Mouse (Mus musculus): ENCODE measurements around the gene Tmem74b. TPM values are rescaled to one million over a fixed set of nuclear protein-coding genes. Genes with fewer than 3 reads are reported as not detected.
A peak's percentile ranks its signal among the peaks of the same experiment; 100 is the strongest.

Tmem74b gene
- polyA plus RNA-seq, 1 experiment from 2014 or later, result 0.32 TPM

- Histone ChIP-seq H3K27ac (ENCODE audit: low read depth, low read length) (no peak overlapping the region), H3K9me3 (ENCODE audit: control insufficient read depth, low read length) (no peaks in the 10 kb centered on the region), H3K9ac (ENCODE audit: low read depth, low read length) (peak overlapping the region; percentile 34; the same call in 1 of the 2 replicates), H3K4me3 (ENCODE audit: low read depth, low read length) (peak overlapping the region; percentile 61), H3K36me3 (ENCODE audit: control insufficient read depth, insufficient read depth, low read length) (no peaks in the 10 kb centered on the region), H3K27me3 (replicated peaks; ENCODE audit: control insufficient read depth, insufficient read depth, low read length) (peaks cover 53% of the 10 kb centered on the region), H3K4me2 (peak overlapping the region; percentile 81), H3K4me1 (replicated peaks; ENCODE audit: control insufficient read depth, insufficient read depth, low read length) (no peaks in the 10 kb centered on the region; the same call in 1 of the 2 replicates)
- DNase-seq (ENCODE audit: low spot score), result peak; percentile 48
- ATAC-seq (replicated peaks; ENCODE audit: low FRiP score), result peak; percentile 65
- under 1% methylated on average over 86 of the region's 97 CpGs for WGBS
Observed at GRCm38 (mm10) chr2:151702146-151702850, 490 bp downstream of the Tmem74b start.

DNA sequence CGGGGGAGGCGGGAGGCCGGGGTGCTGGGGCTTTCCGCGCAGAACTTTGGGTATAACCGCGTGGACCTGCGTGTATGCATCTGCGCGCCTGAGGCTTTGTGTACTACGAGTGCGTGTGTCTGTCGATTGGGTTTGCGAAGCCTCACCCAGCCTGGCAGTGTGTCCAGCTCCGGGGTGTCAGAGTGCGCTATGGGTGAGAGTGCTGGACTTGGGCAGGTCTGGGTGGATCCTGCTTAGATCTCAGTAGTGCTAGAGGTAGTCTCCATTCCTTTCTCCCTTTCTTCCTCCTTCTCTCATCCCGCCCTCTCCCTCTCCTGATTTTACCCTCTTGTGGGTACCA, 1.0 kb downstream of the Tmem74b start:
- peak overlapping the region; percentile 81 for H3K4me2 ChIP-seq
- H3K27me3 ChIP-seq (replicated peaks; ENCODE audit: control insufficient read depth, insufficient read depth, low read length), result peaks cover 53% of the 10 kb centered on the region
- ATAC-seq (replicated peaks; ENCODE audit: low FRiP score) (peak; percentile 24), DNase-seq (ENCODE audit: low spot score) (peak; percentile 40)
- peak overlapping the region; percentile 61 for H3K4me3 ChIP-seq (ENCODE audit: low read depth, low read length)
- H3K9ac ChIP-seq (ENCODE audit: low read depth, low read length), result peak overlapping the region; percentile 34; the same call in 1 of the 2 replicates
- WGBS, result 2% methylated on average over 17 of the region's 17 CpGs
- no peak overlapping the region for H3K27ac ChIP-seq (ENCODE audit: low read depth, low read length)
- H3K36me3 ChIP-seq (ENCODE audit: control insufficient read depth, insufficient read depth, low read length), result no peaks in the 10 kb centered on the region
- no peaks in the 10 kb centered on the region for H3K9me3 ChIP-seq (ENCODE audit: control insufficient read depth, low read length)
- H3K4me1 ChIP-seq (replicated peaks; ENCODE audit: control insufficient read depth, insufficient read depth, low read length), result no peaks in the 10 kb centered on the region; the same call in 1 of the 2 replicates

DNA sequence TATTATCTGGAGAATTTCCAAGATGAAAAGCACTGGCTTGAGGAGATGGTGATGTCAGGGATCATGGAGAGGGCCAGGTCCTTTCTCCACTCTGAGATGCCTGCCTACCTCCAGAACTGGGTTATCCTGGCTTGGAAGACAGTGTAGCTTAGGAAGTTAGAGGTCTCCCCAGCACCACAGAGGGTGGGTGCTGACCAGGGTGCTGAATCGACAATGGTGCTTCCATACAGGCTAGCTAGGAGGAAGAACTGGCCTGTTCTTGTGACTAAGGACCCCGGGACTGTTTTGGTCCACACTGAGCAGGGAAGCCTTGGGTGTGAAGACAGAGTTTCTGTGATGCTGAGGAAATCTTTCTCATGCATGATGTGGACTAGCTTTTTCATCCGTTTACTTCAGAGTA, 10.8 kb downstream of the Tmem74b start:
- H3K9me3 ChIP-seq (ENCODE audit: control insufficient read depth, low read length), result no peaks in the 10 kb centered on the region
- H3K4me1 ChIP-seq (replicated peaks; ENCODE audit: control insufficient read depth, insufficient read depth, low read length), result no peaks in the 10 kb centered on the region
- peaks cover 12% of the 10 kb centered on the region for H3K36me3 ChIP-seq (ENCODE audit: control insufficient read depth, insufficient read depth, low read length)
- no peak overlapping the region for H3K4me2 ChIP-seq
- H3K4me3 ChIP-seq (ENCODE audit: low read depth, low read length), result no peak overlapping the region
- no peak overlapping the region for H3K9ac ChIP-seq (ENCODE audit: low read depth, low read length)
- ATAC-seq (replicated peaks; ENCODE audit: low FRiP score), result no peak
- H3K27me3 ChIP-seq (replicated peaks; ENCODE audit: control insufficient read depth, insufficient read depth, low read length), result no peaks in the 10 kb centered on the region
- 33% methylated on average over 3 of the region's 3 CpGs for WGBS
- no peak overlapping the region for H3K27ac ChIP-seq (ENCODE audit: low read depth, low read length)
- DNase-seq (ENCODE audit: low spot score), result peak; percentile 45

DNA sequence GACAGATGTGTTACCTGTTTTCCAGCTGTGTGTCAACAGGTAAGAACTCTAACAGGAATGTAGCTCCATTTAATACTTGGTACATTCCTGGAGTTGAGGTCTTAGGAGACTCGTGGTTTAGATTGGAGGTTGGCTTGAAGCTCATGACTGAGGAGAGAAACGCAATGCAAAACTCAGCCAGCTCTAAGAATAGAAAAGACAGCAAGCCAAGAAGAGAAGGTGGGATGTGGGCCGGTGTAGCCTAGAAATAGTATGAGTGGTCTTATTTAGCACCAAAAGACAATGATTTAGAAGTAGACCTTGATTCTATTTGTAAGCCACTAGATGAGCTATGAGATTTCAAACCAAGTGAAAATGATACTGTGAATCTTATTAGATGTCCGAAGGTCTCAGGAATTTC, 13.7 kb downstream of the Tmem74b start:
- DNase-seq (ENCODE audit: low spot score) (no peak), ATAC-seq (replicated peaks; ENCODE audit: low FRiP score) (no peak)
- Histone ChIP-seq H3K4me1 (replicated peaks; ENCODE audit: control insufficient read depth, insufficient read depth, low read length) (no peaks in the 10 kb centered on the region), H3K27ac (ENCODE audit: low read depth, low read length) (no peak overlapping the region), H3K4me3 (ENCODE audit: low read depth, low read length) (no peak overlapping the region), H3K9me3 (ENCODE audit: control insufficient read depth, low read length) (no peaks in the 10 kb centered on the region), H3K27me3 (replicated peaks; ENCODE audit: control insufficient read depth, insufficient read depth, low read length) (no peaks in the 10 kb centered on the region), H3K4me2 (no peak overlapping the region), H3K9ac (ENCODE audit: low read depth, low read length) (no peak overlapping the region), H3K36me3 (ENCODE audit: control insufficient read depth, insufficient read depth, low read length) (peaks cover 25% of the 10 kb centered on the region)
- WGBS, result 96% methylated on average over 4 of the region's 4 CpGs

DNA sequence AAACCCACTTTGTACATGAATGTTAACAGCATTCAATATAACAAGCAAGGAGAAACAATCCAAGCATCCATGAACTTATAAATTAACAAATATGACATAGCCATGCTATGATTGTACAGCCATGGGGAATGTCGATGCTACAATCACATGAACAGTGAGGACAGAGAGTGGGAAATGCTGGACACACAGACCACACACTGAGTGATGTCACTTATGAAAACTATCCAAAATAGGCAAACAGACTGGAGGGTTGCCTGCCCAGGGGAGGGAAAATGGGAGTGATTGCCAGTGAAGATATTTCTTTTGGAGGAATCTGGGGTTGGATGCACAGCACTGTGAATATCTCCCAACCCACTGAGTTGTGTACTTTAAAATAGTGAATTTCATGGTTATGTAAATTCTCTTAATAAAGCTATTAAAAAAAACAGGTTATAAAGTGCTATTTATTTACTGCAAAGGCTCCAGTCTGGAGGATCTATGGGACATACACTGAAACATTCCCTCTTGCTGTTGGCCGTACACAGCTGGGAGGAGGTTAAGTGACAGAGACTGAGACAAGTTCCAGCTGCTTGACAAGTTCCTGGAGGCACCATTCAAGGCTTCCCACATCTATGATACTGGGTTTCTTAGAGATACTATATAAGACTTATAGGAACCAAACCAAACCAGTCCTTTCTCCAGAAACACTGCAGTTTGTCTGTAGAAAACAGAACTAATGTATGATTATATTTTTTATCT, 14.7 kb downstream of the Tmem74b start:
- no peak overlapping the region for H3K4me2 ChIP-seq
- no peaks in the 10 kb centered on the region for H3K4me1 ChIP-seq (replicated peaks; ENCODE audit: control insufficient read depth, insufficient read depth, low read length)
- H3K9ac ChIP-seq (ENCODE audit: low read depth, low read length), result no peak overlapping the region
- no peak overlapping the region for H3K27ac ChIP-seq (ENCODE audit: low read depth, low read length)
- no peak for ATAC-seq (replicated peaks; ENCODE audit: low FRiP score)
- WGBS, result 88% methylated on average over 2 of the region's 2 CpGs
- no peak overlapping the region for H3K4me3 ChIP-seq (ENCODE audit: low read depth, low read length)
- no peaks in the 10 kb centered on the region for H3K9me3 ChIP-seq (ENCODE audit: control insufficient read depth, low read length)
- H3K36me3 ChIP-seq (ENCODE audit: control insufficient read depth, insufficient read depth, low read length), result peaks cover 25% of the 10 kb centered on the region
- H3K27me3 ChIP-seq (replicated peaks; ENCODE audit: control insufficient read depth, insufficient read depth, low read length), result no peaks in the 10 kb centered on the region
- no peak for DNase-seq (ENCODE audit: low spot score)

- WGBS, result 79% methylated on average over 2 of the region's 2 CpGs
- Histone ChIP-seq H3K4me3 (ENCODE audit: low read depth, low read length) (no peak overlapping the region), H3K4me2 (no peak overlapping the region), H3K27ac (ENCODE audit: low read depth, low read length) (no peak overlapping the region), H3K36me3 (ENCODE audit: control insufficient read depth, insufficient read depth, low read length) (peaks cover 29% of the 10 kb centered on the region), H3K4me1 (replicated peaks; ENCODE audit: control insufficient read depth, insufficient read depth, low read length) (no peaks in the 10 kb centered on the region), H3K9ac (ENCODE audit: low read depth, low read length) (no peak overlapping the region), H3K27me3 (replicated peaks; ENCODE audit: control insufficient read depth, insufficient read depth, low read length) (no peaks in the 10 kb centered on the region), H3K9me3 (ENCODE audit: control insufficient read depth, low read length) (no peaks in the 10 kb centered on the region)
- no peak for ATAC-seq (replicated peaks; ENCODE audit: low FRiP score)
- DNase-seq (ENCODE audit: low spot score), result no peak
Observed at GRCm38 (mm10) chr2:151724094-151724493, 22.3 kb downstream of the Tmem74b start.

DNA sequence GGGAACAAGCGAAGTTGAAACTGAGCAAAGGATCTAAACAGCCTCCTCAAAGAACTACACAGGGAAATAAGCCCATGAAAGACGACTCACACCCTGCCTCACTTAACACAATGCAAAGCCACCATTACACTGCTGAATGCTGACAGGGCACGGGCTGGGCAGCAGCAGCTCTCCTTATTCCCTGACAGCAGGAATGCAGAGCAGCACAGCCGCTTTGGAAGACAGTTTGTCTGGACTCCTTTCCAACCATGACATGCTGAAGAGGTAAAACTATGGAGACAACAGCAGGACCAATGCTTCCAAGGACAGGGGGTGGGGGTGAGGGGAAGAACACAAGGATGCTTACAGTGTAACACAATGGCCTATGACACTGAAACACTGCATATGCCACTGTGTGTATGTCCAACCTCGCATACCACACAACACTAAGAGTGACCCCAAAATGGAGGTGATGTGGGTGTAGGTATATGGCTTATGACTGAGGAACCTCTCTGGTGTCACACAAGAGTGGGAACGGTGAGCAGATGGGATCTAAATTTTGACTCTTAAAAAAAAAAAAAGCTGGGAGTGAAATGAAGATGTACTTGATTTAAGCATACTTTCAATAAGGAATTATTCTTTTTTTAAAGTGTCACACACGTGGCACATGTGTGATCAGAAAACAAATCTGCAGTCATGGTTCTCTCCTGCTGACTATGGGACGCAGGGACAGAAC, 31.5 kb downstream of the Tmem74b start:
- H3K27me3 ChIP-seq (replicated peaks; ENCODE audit: control insufficient read depth, insufficient read depth, low read length), result no peaks in the 10 kb centered on the region
- H3K9ac ChIP-seq (ENCODE audit: low read depth, low read length), result no peak overlapping the region
- no peaks in the 10 kb centered on the region; the same call in 1 of the 2 replicates for H3K4me1 ChIP-seq (replicated peaks; ENCODE audit: control insufficient read depth, insufficient read depth, low read length)
- WGBS, result 88% methylated on average over 8 of the region's 8 CpGs
- no peak overlapping the region for H3K27ac ChIP-seq (ENCODE audit: low read depth, low read length)
- H3K4me3 ChIP-seq (ENCODE audit: low read depth, low read length), result no peak overlapping the region
- H3K4me2 ChIP-seq, result no peak overlapping the region
- peaks cover 27% of the 10 kb centered on the region for H3K36me3 ChIP-seq (ENCODE audit: control insufficient read depth, insufficient read depth, low read length)
- no peak for DNase-seq (ENCODE audit: low spot score)
- H3K9me3 ChIP-seq (ENCODE audit: control insufficient read depth, low read length), result no peaks in the 10 kb centered on the region
- no peak for ATAC-seq (replicated peaks; ENCODE audit: low FRiP score)

GRCm38 (mm10) chr2:151735422-151735821, 33.6 kb downstream of the Tmem74b start:
- peaks cover 9% of the 10 kb centered on the region for H3K36me3 ChIP-seq (ENCODE audit: control insufficient read depth, insufficient read depth, low read length)
- no peak overlapping the region for H3K4me3 ChIP-seq (ENCODE audit: low read depth, low read length)
- no peak overlapping the region for H3K27ac ChIP-seq (ENCODE audit: low read depth, low read length)
- ATAC-seq (replicated peaks; ENCODE audit: low FRiP score), result no peak
- H3K9me3 ChIP-seq (ENCODE audit: control insufficient read depth, low read length), result no peaks in the 10 kb centered on the region
- H3K4me1 ChIP-seq (replicated peaks; ENCODE audit: control insufficient read depth, insufficient read depth, low read length), result peaks cover 19% of the 10 kb centered on the region
- no peaks in the 10 kb centered on the region for H3K27me3 ChIP-seq (replicated peaks; ENCODE audit: control insufficient read depth, insufficient read depth, low read length)
- no peak for DNase-seq (ENCODE audit: low spot score)
- 93% methylated on average over 6 of the region's 6 CpGs for WGBS
- H3K4me2 ChIP-seq, result no peak overlapping the region
- H3K9ac ChIP-seq (ENCODE audit: low read depth, low read length), result no peak overlapping the region
